Mouse (Mus musculus): ENCODE data around the gene Aacs. TPM values are rescaled to one million over a fixed set of nuclear protein-coding genes. Genes with fewer than 3 reads are reported as not detected.
"Not testable (repeated sequence)": the region's sequence is repeated elsewhere in the genome, so short reads cannot be mapped to it uniquely, and the experiment has no call there.

The Aacs gene
- polyA plus RNA-seq (2015; fragmentation: Nextera tagmentation; extraction: Ambion mirVana), result 95.9 and 96.0 TPM in 2 replicates

DNA sequence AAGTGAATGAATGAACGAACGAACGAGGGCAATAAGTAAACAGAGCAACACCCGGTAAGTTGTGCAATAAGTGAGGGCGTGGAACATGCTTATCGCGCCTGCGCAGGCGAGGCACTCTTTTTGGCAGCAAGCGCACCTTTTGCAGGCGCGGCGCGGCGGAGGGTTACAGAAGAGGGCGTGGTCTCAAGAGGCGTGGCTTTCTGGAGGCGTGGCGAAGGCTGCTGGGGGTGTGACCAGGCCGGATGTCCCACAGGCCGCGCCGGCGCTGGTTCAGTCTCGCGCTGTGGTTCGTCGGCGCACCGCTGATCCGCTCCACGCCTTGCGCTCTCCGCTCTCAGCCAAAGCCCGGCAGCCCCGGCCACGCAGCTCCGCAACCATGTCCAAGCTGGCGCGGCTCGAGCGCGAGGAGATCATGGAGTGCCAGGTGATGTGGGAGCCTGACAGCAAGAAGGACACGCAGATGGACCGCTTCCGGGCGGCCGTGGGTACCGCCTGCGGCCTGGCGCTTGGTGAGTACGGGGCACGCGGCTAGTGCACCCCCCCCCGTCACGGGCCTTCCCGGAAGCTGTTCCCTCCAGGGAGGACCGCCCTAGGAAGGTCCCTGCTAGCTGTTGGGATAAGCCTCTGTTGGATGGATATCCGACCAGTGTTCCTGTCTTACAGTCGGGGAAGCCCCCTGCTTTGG, at the start of gene Aacs:
Gene Aacs (plus strand): TSS at position 214 of the 685 bp plus-strand sequence.
- Histone ChIP-seq H3K27me3 (replicated peaks) (no peaks in the 10 kb centered on the region), H3K9me3 (no peaks in the 10 kb centered on the region)

DNA sequence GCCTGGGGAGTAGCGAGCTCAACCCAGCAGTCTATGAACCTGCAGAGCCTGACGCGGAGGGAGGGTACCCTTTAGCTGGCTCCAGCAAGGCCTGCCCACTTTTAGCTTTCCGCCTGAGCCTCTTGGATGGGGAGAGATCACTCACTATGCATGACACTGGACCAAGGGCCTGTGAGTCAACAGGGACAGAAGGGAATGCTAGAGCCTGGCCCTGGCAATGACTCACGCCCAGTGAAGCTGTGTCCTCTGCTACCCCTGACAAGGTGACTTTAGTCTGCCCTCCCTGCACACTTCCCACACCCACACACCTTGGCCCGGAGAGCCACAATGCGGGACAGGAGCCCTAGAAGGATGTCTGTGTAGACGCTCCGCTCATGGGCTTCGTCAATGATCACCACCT, 49.3 kb upstream of the Aacs start:
- H3K4me2 ChIP-seq, result no peak overlapping the region
- H3K36me3 ChIP-seq (replicated peaks), result peaks cover 90% of the 10 kb centered on the region
- no peak for ATAC-seq (replicated peaks)
- H3K4me1 ChIP-seq, result no peaks in the 10 kb centered on the region
- 90% methylated on average over 10 of the region's 10 CpGs for WGBS
- H3K4me3 ChIP-seq, result no peak overlapping the region
- H3K9me3 ChIP-seq, result no peaks in the 10 kb centered on the region
- H3K27me3 ChIP-seq (replicated peaks), result no peaks in the 10 kb centered on the region
- H3K27ac ChIP-seq, result no peak overlapping the region
- H3K9ac ChIP-seq, result no peak overlapping the region

More for the DNA sequence above, at the start of gene Aacs:
- Histone ChIP-seq H3K4me2 (peak within 1 kb of the TSS; percentile 78), H3K4me3 (peak within 1 kb of the TSS; percentile 83), H3K9ac (peak within 1 kb of the TSS; percentile 82), H3K4me1 (peaks cover 38% of the 10 kb centered on the region), H3K36me3 (replicated peaks) (no peaks in the 10 kb centered on the region), H3K27ac (peak within 1 kb of the TSS; percentile 86)
- ATAC-seq (replicated peaks), result peak; percentile 92
- under 1% methylated on average over 60 of the region's 60 CpGs for WGBS

DNA sequence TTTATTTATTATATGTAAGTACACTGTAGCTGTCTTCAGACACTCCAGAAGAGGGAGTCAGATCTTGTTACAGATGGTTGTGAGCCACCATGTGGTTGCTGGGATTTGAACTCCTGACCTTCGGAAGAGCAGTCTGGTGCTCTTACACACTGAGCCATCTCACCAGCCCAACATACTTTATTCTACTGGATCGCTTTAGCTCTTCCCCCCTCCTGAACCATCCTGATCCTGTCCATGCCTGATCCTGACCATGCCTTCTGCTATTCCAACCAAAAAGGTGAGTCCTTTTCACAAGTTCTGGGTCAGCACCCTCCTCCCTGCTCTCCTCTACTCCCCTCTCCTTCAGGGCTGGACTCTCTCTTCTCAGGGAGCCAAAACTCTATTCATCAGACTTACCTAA, 43.3 kb upstream of the Aacs start:
- not testable (repeated sequence) for H3K9me3 ChIP-seq; ATAC-seq (replicated peaks); H3K27me3 ChIP-seq (replicated peaks); H3K27ac ChIP-seq; H3K4me3 ChIP-seq; H3K9ac ChIP-seq
- Histone ChIP-seq H3K36me3 (replicated peaks) (peaks cover 37% of the 10 kb centered on the region), H3K4me2 (peak overlapping the region; percentile 87; the same call in 1 of the 2 replicates), H3K4me1 (peaks cover 12% of the 10 kb centered on the region)
- 95% methylated on average over 2 of the region's 2 CpGs for WGBS

DNA sequence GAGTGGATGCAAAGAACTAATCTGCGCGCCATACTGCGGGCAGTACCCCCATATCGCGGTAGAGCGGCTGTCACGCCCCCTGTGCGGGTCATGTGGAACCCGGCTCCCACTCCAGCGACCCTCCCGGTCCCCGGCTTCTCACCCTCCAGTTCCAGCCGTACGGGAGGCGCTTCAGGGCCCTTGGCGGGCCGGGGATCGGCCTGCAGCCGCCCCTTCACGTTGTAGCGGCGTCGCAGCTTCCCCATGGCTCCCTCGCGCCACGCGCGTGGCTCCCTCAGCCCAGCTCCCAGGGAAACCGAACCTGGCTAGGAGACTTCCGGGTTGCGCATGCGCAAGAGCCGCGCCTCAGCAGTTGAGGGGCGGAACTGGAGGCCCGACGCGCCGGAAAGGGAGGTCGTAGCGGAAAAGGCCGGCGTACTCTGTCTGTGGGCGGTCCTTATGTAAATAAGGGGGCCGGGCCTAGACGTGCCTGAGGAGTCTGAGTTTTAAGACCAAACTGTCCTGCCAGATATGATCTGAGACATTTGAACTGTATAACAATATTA, 41.7 kb upstream of the Aacs start, which contains the start of gene Dhx37:
Gene Dhx37 (minus strand): TSS at position 329 of the 545 bp plus-strand sequence.
- peaks cover 12% of the 10 kb centered on the region for H3K4me1 ChIP-seq
- no peaks in the 10 kb centered on the region for H3K9me3 ChIP-seq
- peak; percentile 97 for ATAC-seq (replicated peaks)
- H3K9ac ChIP-seq, result peak within 1 kb of the TSS; percentile 83
- no peaks in the 10 kb centered on the region for H3K27me3 ChIP-seq (replicated peaks)
- peaks cover 24% of the 10 kb centered on the region for H3K36me3 ChIP-seq (replicated peaks)
- peak within 1 kb of the TSS; percentile 84 for H3K4me3 ChIP-seq
- H3K4me2 ChIP-seq, result peak within 1 kb of the TSS; percentile 87
- WGBS, result under 1% methylated on average over 46 of the region's 46 CpGs
- peak within 1 kb of the TSS; percentile 78 for H3K27ac ChIP-seq

DNA sequence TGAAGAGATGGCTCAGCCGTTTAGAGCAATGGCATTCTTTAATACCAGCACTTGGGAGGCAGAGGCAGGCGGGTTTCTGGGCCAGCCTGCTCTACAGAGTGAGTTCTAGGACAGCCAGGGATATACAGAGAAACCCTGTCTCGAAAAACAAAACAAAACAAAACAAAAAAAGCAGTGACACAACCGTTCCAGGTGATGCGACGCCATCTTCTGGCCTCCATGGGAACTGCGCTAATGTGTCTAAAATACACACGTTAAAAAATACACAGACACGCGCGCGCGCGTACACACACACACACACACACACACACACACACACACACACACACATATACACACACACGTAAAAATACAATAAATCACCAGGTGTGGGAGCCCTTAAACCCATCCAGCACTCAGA, 41.3 kb upstream of the Aacs start:
- not testable (repeated sequence) for H3K9me3 ChIP-seq; H3K9ac ChIP-seq; ATAC-seq (replicated peaks); H3K27ac ChIP-seq; H3K27me3 ChIP-seq (replicated peaks)
- H3K4me2 ChIP-seq, result peak overlapping the region; percentile 87
- WGBS, result 60% methylated on average over 15 of the region's 15 CpGs
- H3K4me1 ChIP-seq, result peaks cover 12% of the 10 kb centered on the region
- H3K36me3 ChIP-seq (replicated peaks), result peaks cover 19% of the 10 kb centered on the region
- H3K4me3 ChIP-seq, result peak overlapping the region; percentile 84

DNA sequence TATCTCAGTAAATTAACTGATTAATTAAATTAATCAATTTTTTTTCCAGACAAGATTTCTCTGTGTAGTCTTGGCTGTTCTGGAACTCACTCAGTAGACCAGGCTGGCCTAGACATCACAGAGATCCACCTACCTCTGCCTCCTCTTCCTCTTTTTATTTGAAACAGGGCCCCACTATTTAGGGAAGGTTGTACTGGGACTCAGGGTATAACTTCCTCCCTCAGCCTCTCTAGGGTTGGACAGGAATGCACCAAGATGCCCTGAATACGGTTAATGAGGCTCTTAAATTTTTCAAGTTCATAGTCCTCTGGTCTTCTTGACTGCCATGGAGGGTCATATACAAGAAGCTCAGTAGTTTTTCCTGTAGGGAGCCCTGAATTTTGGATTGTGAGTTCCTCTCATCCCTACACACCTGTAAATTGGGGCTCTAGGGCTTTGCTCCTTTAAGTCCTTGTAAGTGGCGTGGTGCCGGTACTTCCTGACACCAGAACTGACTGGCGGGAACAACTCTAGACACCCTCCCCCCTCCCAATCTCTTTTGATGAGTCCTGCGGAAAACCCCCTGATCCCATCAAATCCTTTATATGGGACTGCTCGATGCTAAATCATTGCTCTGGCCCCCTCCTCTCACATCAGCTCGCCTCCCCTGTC, 34.9 kb upstream of the Aacs start:
- Histone ChIP-seq H3K9ac (peak overlapping the region; percentile 86), H3K27ac (peak overlapping the region; percentile 80), H3K4me1 (peaks cover 14% of the 10 kb centered on the region), H3K4me3 (peak overlapping the region; percentile 88), H3K4me2 (peak overlapping the region; percentile 76), H3K9me3 (no peaks in the 10 kb centered on the region), H3K36me3 (replicated peaks) (no peaks in the 10 kb centered on the region), H3K27me3 (replicated peaks) (no peaks in the 10 kb centered on the region)
- WGBS, result 4% methylated on average over 7 of the region's 7 CpGs
- ATAC-seq (replicated peaks), result no peak

DNA sequence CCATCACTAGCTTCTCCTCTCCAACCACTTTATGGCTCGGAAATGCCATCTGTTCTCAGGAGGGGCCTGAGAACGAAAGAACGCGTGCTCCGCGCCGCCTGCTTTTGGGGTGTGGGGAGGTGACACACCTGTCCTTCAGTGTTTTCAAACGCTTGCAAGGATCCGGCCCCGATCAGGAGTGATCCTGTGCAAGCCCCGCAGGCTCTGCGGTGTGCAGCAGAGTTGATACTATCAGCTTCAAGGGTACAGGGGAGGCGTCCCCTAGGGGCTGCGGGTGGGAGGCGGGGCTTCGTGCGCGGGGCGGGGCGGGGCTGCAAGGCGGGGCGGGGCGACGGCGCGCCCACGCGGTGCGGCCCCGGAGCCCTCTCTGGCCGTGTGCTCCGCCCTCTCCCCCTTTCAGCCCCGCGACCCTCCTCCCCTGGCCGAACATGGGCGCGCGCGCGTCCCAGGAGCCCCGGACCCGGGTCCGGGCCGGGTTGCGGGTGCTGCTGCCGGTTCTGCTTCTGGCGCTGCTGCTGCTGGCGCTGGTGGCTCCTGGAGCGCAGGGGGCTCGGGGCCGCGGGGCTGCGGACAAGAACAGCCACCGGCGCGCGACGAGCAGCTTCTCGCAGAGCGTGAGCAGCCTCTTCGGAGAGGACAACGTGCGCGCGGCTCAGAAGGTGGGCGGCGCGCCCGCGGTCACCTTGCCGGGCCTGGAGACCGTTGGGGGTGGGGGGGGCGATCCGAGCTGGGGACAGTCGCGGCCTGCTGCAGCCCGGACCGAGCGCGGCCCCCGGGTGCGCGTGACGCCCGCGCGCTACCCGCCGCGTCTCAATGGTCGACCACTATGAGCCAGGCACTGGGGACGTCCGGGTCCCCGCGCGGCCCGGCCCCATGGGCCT, 34.1 kb upstream of the Aacs start, which contains the start of gene Bri3bp:
Gene Bri3bp (plus strand): TSS at position 335 of the 881 bp plus-strand sequence.
- WGBS, result 1% methylated on average over 80 of the region's 97 CpGs
- peak within 1 kb of the TSS; percentile 88 for H3K4me3 ChIP-seq
- peak; percentile 85 for ATAC-seq (replicated peaks)

DNA sequence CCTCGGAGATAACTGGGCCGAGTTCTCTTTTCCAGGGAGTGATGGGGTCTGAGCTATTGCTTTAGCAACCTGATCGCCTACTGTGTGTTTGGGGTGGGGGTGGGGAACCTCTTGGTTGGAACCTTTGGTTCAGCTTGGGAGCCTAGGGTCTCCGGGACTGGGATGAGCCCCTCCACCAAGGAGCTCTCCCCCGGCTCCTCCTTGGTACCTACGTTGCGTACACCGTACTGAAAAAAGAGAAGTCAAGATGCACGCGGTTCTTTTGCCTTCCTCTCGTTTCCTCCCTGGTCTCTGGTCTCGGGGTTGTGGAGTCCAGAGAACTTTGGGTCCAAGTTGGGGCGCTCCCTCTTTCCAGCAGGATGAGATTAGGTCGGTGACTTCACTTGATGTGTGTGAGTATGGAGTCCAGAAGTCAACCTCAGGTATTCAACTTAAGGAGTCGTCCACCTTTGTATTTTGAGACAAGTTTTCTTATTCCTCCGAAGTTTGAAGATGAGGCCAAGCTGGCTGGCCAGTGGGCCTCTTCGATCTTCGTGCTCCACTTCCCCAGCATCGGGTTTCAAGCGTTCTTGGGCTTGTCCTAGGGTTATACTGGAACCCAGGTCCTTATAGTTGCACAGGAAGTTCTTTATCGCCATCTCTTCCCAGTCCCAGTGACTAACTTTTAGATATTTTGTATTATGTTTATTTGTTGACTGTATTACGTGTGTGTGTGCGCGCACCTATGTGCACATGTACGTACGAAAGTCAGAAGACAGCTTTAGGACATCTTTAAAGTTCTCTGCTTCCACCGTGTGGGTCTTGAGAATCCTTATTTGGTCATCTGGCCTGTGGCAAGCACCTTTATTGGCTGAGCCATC, 33.2 kb upstream of the Aacs start:
- H3K27ac ChIP-seq, result peak overlapping the region; percentile 80
- H3K9ac ChIP-seq, result peak overlapping the region; percentile 86
- H3K9me3 ChIP-seq, result no peaks in the 10 kb centered on the region
- WGBS, result 25% methylated on average over 27 of the region's 27 CpGs
- ATAC-seq (replicated peaks), result peak; percentile 32
- no peaks in the 10 kb centered on the region for H3K27me3 ChIP-seq (replicated peaks)
- peak overlapping the region; percentile 88 for H3K4me3 ChIP-seq
- peak overlapping the region; percentile 76 for H3K4me2 ChIP-seq
- peaks cover 18% of the 10 kb centered on the region for H3K4me1 ChIP-seq
- H3K36me3 ChIP-seq (replicated peaks), result no peaks in the 10 kb centered on the region

More for the DNA sequence above, 34.1 kb upstream of the Aacs start, which contains the start of gene Bri3bp:
- H3K27ac ChIP-seq, result peak within 1 kb of the TSS; percentile 80
- H3K36me3 ChIP-seq (replicated peaks), result no peaks in the 10 kb centered on the region
- peak within 1 kb of the TSS; percentile 86 for H3K9ac ChIP-seq
- H3K27me3 ChIP-seq (replicated peaks), result no peaks in the 10 kb centered on the region
- peak within 1 kb of the TSS; percentile 76 for H3K4me2 ChIP-seq
- peaks cover 18% of the 10 kb centered on the region for H3K4me1 ChIP-seq
- no peaks in the 10 kb centered on the region for H3K9me3 ChIP-seq

DNA sequence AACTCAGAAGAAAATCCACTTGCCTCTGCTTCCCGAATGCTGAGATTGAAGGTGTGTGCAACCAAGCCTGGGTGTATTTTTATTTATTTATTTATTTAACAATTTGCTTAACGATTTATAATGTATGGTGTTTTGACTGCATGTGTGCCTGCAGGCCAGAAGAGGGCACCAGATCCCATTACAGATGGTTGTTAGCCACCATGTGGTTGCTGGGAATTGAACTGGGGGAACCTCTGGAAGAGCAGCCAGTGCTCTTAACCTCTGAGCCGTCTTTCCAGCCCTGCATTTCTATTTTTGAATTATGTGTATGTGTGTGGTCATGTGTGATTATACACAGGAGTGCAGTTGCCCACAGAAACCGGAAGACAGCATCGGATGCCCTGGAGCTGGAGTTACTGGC, 32.3 kb upstream of the Aacs start:
- 90% methylated on average over 5 of the region's 5 CpGs for WGBS
- H3K9me3 ChIP-seq, result no peaks in the 10 kb centered on the region
- no peak overlapping the region for H3K9ac ChIP-seq
- H3K4me2 ChIP-seq, result no peak overlapping the region
- peaks cover 18% of the 10 kb centered on the region for H3K4me1 ChIP-seq
- no peak overlapping the region for H3K4me3 ChIP-seq
- ATAC-seq (replicated peaks), result no peak
- H3K27ac ChIP-seq, result no peak overlapping the region
- H3K27me3 ChIP-seq (replicated peaks), result no peaks in the 10 kb centered on the region
- no peaks in the 10 kb centered on the region for H3K36me3 ChIP-seq (replicated peaks)

DNA sequence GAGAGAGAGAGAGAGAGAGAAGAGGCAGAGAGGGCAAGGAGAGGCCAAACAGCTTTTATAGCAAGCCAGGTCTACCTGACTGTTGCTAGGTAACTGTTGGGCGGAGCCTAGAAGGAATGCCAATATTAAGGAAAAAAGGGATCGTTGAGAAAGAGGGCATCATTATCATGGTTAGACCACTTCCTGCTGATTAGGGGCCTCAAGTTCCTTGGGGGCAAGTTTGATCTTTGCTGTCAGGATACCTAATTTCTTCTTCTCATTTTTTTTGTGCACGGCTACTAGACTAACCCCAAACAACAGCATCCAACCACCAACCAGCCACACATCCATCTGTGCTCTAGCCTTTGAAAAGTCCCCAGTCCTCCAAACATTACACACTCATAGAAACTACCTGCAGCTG, 31.7 kb upstream of the Aacs start:
- no peaks in the 10 kb centered on the region for H3K27me3 ChIP-seq (replicated peaks)

DNA sequence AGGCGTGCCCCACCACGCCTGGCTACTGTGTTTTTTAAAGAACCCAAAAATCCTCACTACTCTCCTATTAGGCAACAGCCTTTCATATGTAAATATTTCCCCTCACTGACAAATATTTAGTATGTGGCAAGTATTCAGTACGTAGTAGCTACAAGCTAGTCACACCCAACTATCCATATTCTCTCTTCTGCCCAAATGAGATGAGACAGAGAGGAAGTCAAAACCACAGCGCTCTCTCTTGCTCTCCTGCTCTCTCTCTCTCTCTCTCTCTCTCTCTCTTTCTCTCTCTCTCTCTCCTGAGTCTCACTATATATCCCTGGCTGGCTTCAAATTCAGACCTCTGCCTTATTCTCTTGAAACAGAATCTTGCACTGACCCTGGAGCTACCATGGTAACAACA, 31.1 kb upstream of the Aacs start:
- H3K4me3 ChIP-seq, result no peak overlapping the region
- no peaks in the 10 kb centered on the region for H3K9me3 ChIP-seq
- no peak for ATAC-seq (replicated peaks)
- H3K27me3 ChIP-seq (replicated peaks), result no peaks in the 10 kb centered on the region
- WGBS, result 83% methylated on average over 4 of the region's 4 CpGs
- H3K27ac ChIP-seq, result no peak overlapping the region
- no peak overlapping the region for H3K4me2 ChIP-seq
- H3K4me1 ChIP-seq, result peaks cover 18% of the 10 kb centered on the region
- no peaks in the 10 kb centered on the region for H3K36me3 ChIP-seq (replicated peaks)
- no peak overlapping the region for H3K9ac ChIP-seq

More for the DNA sequence above, 31.7 kb upstream of the Aacs start:
- 91% methylated on average over 3 of the region's 3 CpGs for WGBS
- no peak overlapping the region for H3K9ac ChIP-seq
- peaks cover 18% of the 10 kb centered on the region for H3K4me1 ChIP-seq
- H3K36me3 ChIP-seq (replicated peaks), result no peaks in the 10 kb centered on the region
- H3K4me3 ChIP-seq, result no peak overlapping the region
- H3K4me2 ChIP-seq, result no peak overlapping the region
- no peaks in the 10 kb centered on the region for H3K9me3 ChIP-seq
- no peak for ATAC-seq (replicated peaks)
- H3K27ac ChIP-seq, result no peak overlapping the region
